Mouse (Mus musculus): ENCODE data around the gene Ubap1l.

GRCm38 (mm10) chr9:65346476-65347111 lies 14.2 kb upstream of the Ubap1l start:
- TF ChIP-seq POLR2A (IDR thresholded peaks at IDR 0.05; ENCODE audit: insufficient read length, low read depth) (peak; percentile 47), REST (IDR thresholded peaks at IDR 0.05; ENCODE audit: insufficient read depth, insufficient read length) (no peak), CEBPB (IDR thresholded peaks at IDR 0.05; ENCODE audit: insufficient read depth, poor library complexity, severe bottlenecking) (no peak), POLR2AphosphoS2 (IDR thresholded peaks at IDR 0.05; ENCODE audit: insufficient read length, low read depth) (no peak)
